Mouse (Mus musculus) lung, embryonic 14.5 days (tissue): ENCODE data around the gene Lama5. TPM values are rescaled to one million over a fixed set of nuclear protein-coding genes. Genes with fewer than 3 reads are reported as not detected.

Source experiments
- ATAC-seq: fragments of 200-750 bp; cut with Nextera tagmentation; 2 replicates; pipeline ENCODE4 v1.8.0; 2017; ENCODE audit warnings: mild to moderate bottlenecking, moderate TSS enrichment, moderate library complexity; ENCODE audit not compliant: insufficient read depth
- DNase-seq: peaks from one replicate; pipeline ENCODE4 v3.0.0-alpha.2; 2015
- H3K27ac ChIP-seq: fragments of 300-500 bp; sonication (generic); 2 replicates; pipeline ENCODE4 v1.5.1; 2014; ENCODE audit warnings: low read depth, mild to moderate bottlenecking, moderate library complexity
- H3K27me3 ChIP-seq: fragments of 300-500 bp; sonication (generic); 2 replicates; pipeline ENCODE4 v1.6.1; 2014; ENCODE audit warnings: low read length, control low read depth; ENCODE audit not compliant: insufficient read depth
- H3K36me3 ChIP-seq: fragments of 300-500 bp; sonication (generic); 2 replicates; pipeline ENCODE4 v1.6.1; 2014; ENCODE audit warnings: control low read depth; ENCODE audit not compliant: insufficient read depth
- H3K4me1 ChIP-seq: fragments of 300-500 bp; sonication (generic); 2 replicates; pipeline ENCODE4 v1.6.1; 2014; ENCODE audit warnings: antibody characterized with exemption, control low read depth; ENCODE audit not compliant: insufficient read depth
- H3K4me2 ChIP-seq: fragments of 300-500 bp; sonication (generic); 2 replicates; pipeline ENCODE4 v1.6.1; 2014; ENCODE audit warnings: mild to moderate bottlenecking
- H3K4me3 ChIP-seq: fragments of 300-500 bp; sonication (generic); 2 replicates; pipeline ENCODE4 v1.5.1; 2014; ENCODE audit warnings: low read depth, low read length
- H3K9ac ChIP-seq: fragments of 300-500 bp; sonication (generic); 2 replicates; pipeline ENCODE4 v1.6.1; 2014
- H3K9me3 ChIP-seq: fragments of 300-500 bp; sonication (generic); 2 replicates; pipeline ENCODE4 v1.6.1; 2016; ENCODE audit warnings: low read depth, low read length, control low read depth
- CTCF ChIP-seq: IDR thresholded peaks from 2 replicates; pipeline ENCODE4 v1.5.1; 2016; ENCODE audit warnings: antibody characterized with exemption, low read depth
- WGBS: fragments of 180-500 bp; shearing (Covaris S2); extraction: QIAGEN DNeasy Blood & Tissue Kit; methylation state at CpG from one replicate; pipeline ENCODE4 v1.1.7; 2014; 5-methylcytosine and 5-hydroxymethylcytosine counted together
- polyA plus RNA-seq: library from polyadenylated mRNA; unstranded; fragments of >200 nt; fragmentation: Nextera tagmentation; extraction: Ambion mirVana; gene quantifications from 2 replicates; pipeline ENCODE4 v1.2.1, GENCODE M21; 2014

The Lama5 gene
- polyA plus RNA-seq, 1 experiment from 2014 or later = 95.0 TPM

GRCm38 (mm10) chr2:180228592-180228991 lies 2.9 kb upstream of the Lama5 start:
- Histone ChIP-seq H3K4me2 (peak overlapping the region; percentile 53), H3K9me3 (no peaks in the 10 kb centered on the region), H3K9ac (no peak overlapping the region), H3K27me3 (peaks cover 25% of the 10 kb centered on the region), H3K27ac (peak overlapping the region; percentile 69; the same call in 1 of the 2 replicates), H3K36me3 (no peaks in the 10 kb centered on the region), H3K4me3 (no peak overlapping the region), H3K4me1 (peaks cover 27% of the 10 kb centered on the region)
- 30% methylated on average over 7 of the region's 7 CpGs for WGBS
- DNase-seq = peak; percentile 90
- 0 out of 2 replicates have a peak, but pooled peaks have one; percentile 13 for TF ChIP-seq CTCF
- peak; percentile 18; the same call in 1 of the 2 replicates for ATAC-seq

- Histone ChIP-seq H3K27ac (peak overlapping the region; percentile 69; the same call in 1 of the 2 replicates), H3K9me3 (no peaks in the 10 kb centered on the region), H3K4me3 (no peak overlapping the region), H3K9ac (no peak overlapping the region), H3K36me3 (no peaks in the 10 kb centered on the region), H3K4me2 (peak overlapping the region; percentile 53), H3K27me3 (peaks cover 25% of the 10 kb centered on the region), H3K4me1 (peaks cover 22% of the 10 kb centered on the region)
- TF ChIP-seq CTCF = no peak
- ATAC-seq (no peak; the same call in 1 of the 2 replicates), DNase-seq (no peak)
- 31% methylated on average over 6 of the region's 6 CpGs for WGBS
These were observed 2.4 kb upstream of the Lama5 start for GRCm38 (mm10) chr2:180228060-180228458.

GRCm38 (mm10) chr2:180227262-180228059 lies 1.8 kb upstream of the Lama5 start:
- peak; percentile 74 for DNase-seq
- 2% methylated on average over 21 of the region's 21 CpGs for WGBS
- H3K4me3 ChIP-seq = peak overlapping the region; percentile 11
- H3K27me3 ChIP-seq = peaks cover 25% of the 10 kb centered on the region
- ATAC-seq = peak; percentile 28
- H3K4me1 ChIP-seq = peaks cover 28% of the 10 kb centered on the region
- H3K4me2 ChIP-seq = peak overlapping the region; percentile 53
- H3K27ac ChIP-seq = peak overlapping the region; percentile 69; the same call in 1 of the 2 replicates
- H3K9ac ChIP-seq = no peak overlapping the region
- peak; percentile 84 for TF ChIP-seq CTCF
- no peaks in the 10 kb centered on the region for H3K36me3 ChIP-seq
- H3K9me3 ChIP-seq = no peaks in the 10 kb centered on the region

- TF ChIP-seq CTCF = no peak
- peak; percentile 41 for DNase-seq
- peak; percentile 15 for ATAC-seq
- Histone ChIP-seq H3K4me3 (peak overlapping the region; percentile 67), H3K4me2 (peak overlapping the region; percentile 92), H3K4me1 (peaks cover 42% of the 10 kb centered on the region), H3K27me3 (peaks cover 25% of the 10 kb centered on the region), H3K36me3 (no peaks in the 10 kb centered on the region), H3K9ac (peak overlapping the region; percentile 70), H3K27ac (peak overlapping the region; percentile 78), H3K9me3 (no peaks in the 10 kb centered on the region)
- under 1% methylated on average over 55 of the region's 55 CpGs for WGBS
These were observed 456 bp downstream of the Lama5 start for GRCm38 (mm10) chr2:180225044-180225761.

- no peaks in the 10 kb centered on the region for H3K36me3 ChIP-seq
- ATAC-seq (no peak), DNase-seq (no peak)
- peaks cover 25% of the 10 kb centered on the region for H3K27me3 ChIP-seq
- under 1% methylated on average over 13 of the region's 13 CpGs for WGBS
- no peaks in the 10 kb centered on the region for H3K9me3 ChIP-seq
- peaks cover 43% of the 10 kb centered on the region for H3K4me1 ChIP-seq
- no peak for TF ChIP-seq CTCF
- H3K4me2 ChIP-seq = peak overlapping the region; percentile 92
- H3K4me3 ChIP-seq = peak overlapping the region; percentile 67
- H3K9ac ChIP-seq = peak overlapping the region; percentile 70
- H3K27ac ChIP-seq = peak overlapping the region; percentile 78
These were observed 1.0 kb downstream of the Lama5 start for GRCm38 (mm10) chr2:180224647-180225043.

- peak overlapping the region; percentile 70 for H3K27ac ChIP-seq
- TF ChIP-seq CTCF = peak; percentile 75
- peak overlapping the region; percentile 3; the same call in 1 of the 2 replicates for H3K4me3 ChIP-seq
- H3K36me3 ChIP-seq = no peaks in the 10 kb centered on the region
- 8% methylated on average over 6 of the region's 6 CpGs for WGBS
- ATAC-seq (peak; percentile 23), DNase-seq (peak; percentile 71)
- peaks cover 25% of the 10 kb centered on the region for H3K27me3 ChIP-seq
- peaks cover 45% of the 10 kb centered on the region for H3K4me1 ChIP-seq
- no peak overlapping the region; the same call in 1 of the 2 replicates for H3K9ac ChIP-seq
- H3K4me2 ChIP-seq = peak overlapping the region; percentile 92
- no peaks in the 10 kb centered on the region for H3K9me3 ChIP-seq
These were observed 3.4 kb downstream of the Lama5 start for GRCm38 (mm10) chr2:180222250-180222649.

- no peaks in the 10 kb centered on the region for H3K9me3 ChIP-seq
- no peaks in the 10 kb centered on the region for H3K36me3 ChIP-seq
- ATAC-seq (no peak), DNase-seq (no peak)
- TF ChIP-seq CTCF = no peak
- no peak overlapping the region for H3K4me2 ChIP-seq
- H3K27me3 ChIP-seq = peaks cover 19% of the 10 kb centered on the region
- 82% methylated on average over 9 of the region's 9 CpGs for WGBS
- no peak overlapping the region for H3K9ac ChIP-seq
- no peak overlapping the region for H3K4me3 ChIP-seq
- peaks cover 43% of the 10 kb centered on the region for H3K4me1 ChIP-seq
- H3K27ac ChIP-seq = peak overlapping the region; percentile 30; the same call in 1 of the 2 replicates
These were observed 4.6 kb downstream of the Lama5 start for GRCm38 (mm10) chr2:180221051-180221450.
